Mouse (Mus musculus) G1E (cell line): ENCODE measurements around the gene Zkscan14.
"Not testable (repeated sequence)": the region's sequence is repeated elsewhere in the genome, so short reads cannot be mapped to it uniquely, and the experiment has no call there.

Source experiments
- CTCF ChIP-seq: IDR thresholded peaks from 2 replicates; pipeline ENCODE4 v1.5.1; 2012; ENCODE audit warnings: low read depth, low read length, inconsistent platforms, mixed read lengths
- GATA1 ChIP-seq: IDR thresholded peaks from 2 replicates; pipeline ENCODE4 v1.6.1; 2012; ENCODE audit warnings: borderline replicate concordance, low read length, inconsistent platforms, mixed read lengths
- GATA2 ChIP-seq: IDR thresholded peaks from 2 replicates; pipeline ENCODE4 v1.6.1; 2012; ENCODE audit warnings: low read depth, low read length, inconsistent platforms, borderline replicate concordance
- POLR2AphosphoS5 ChIP-seq: IDR thresholded peaks from 2 replicates; pipeline ENCODE4 v1.6.1; 2012; ENCODE audit warnings: low read depth, low read length, inconsistent platforms; ENCODE audit not compliant: insufficient replicate concordance
- TAL1 ChIP-seq: conservative IDR thresholded peaks from 2 replicates; pipeline ENCODE4 v1.6.1; 2012; ENCODE audit warnings: low read depth, low read length, inconsistent platforms, mixed read lengths

- TF ChIP-seq CTCF, TAL1, GATA2, GATA1, POLR2AphosphoS5: not testable (repeated sequence)
Observed at GRCm38 (mm10) chr5:145229283-145229682, 27.6 kb upstream of the Zkscan14 start.
